Mouse (Mus musculus): ENCODE measurements around the gene Tapt1.

DNA sequence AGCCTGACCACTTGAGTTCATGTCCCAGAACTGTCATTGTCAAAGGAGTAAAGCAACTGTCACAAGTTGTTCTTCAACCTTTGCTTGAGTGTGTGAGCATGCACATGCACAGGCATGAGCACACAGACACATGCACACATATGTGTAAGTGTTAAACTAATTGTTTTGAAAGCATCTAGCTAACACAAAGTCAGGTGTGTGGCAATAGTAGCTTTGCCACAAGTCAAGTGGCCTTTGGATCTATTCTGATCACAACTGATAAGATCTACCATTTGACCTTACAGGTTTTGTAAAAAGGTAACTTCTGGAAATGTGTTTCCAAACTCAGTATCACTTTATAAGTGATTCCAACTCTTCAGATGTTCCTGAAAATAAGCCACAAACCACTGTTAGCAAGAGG is 39.1 kb downstream of the Tapt1 start:
- TF ChIP-seq CTCF (IDR thresholded peaks at IDR 0.05; ENCODE audit: low read depth), result no peak
- TF ChIP-seq EP300 (IDR thresholded peaks at IDR 0.05; ENCODE audit: low read depth), result no peak
